Mouse (Mus musculus) hindbrain, embryonic 14.5 days (tissue): ENCODE data around the gene Slc7a12. TPM values are rescaled to one million over a fixed set of nuclear protein-coding genes. Genes with fewer than 3 reads are reported as not detected.

Experiments
- ATAC-seq: fragments of 200-750 bp; cut with Nextera tagmentation; 2 replicates; pipeline ENCODE4 v1.8.0; 2017; ENCODE audit warnings: moderate number of reproducible peaks, mild to moderate bottlenecking, moderate TSS enrichment, moderate library complexity; ENCODE audit not compliant: low FRiP score
- DNase-seq: peaks from one replicate; pipeline ENCODE4 v3.0.0-alpha.2; 2015; ENCODE audit warnings: low spot score
- H3K27ac ChIP-seq: fragments of 300-500 bp; sonication (generic); 2 replicates; pipeline ENCODE4 v1.5.1; 2014; ENCODE audit warnings: mild to moderate bottlenecking, moderate library complexity
- H3K27me3 ChIP-seq: fragments of 300-500 bp; sonication (generic); 2 replicates; pipeline ENCODE4 v1.6.1; 2014; ENCODE audit warnings: mild to moderate bottlenecking, low read length, mixed read lengths; ENCODE audit not compliant: control insufficient read depth, insufficient read depth
- H3K36me3 ChIP-seq: fragments of 300-500 bp; sonication (generic); replicated peaks from 2 replicates; pipeline ENCODE4 v1.6.1; 2014; ENCODE audit not compliant: control insufficient read depth, insufficient read depth
- H3K4me1 ChIP-seq: fragments of 300-500 bp; sonication (generic); replicated peaks from 2 replicates; pipeline ENCODE4 v1.6.1; 2014; ENCODE audit warnings: antibody characterized with exemption, low read length, mixed read lengths; ENCODE audit not compliant: control insufficient read depth, insufficient read depth
- H3K4me2 ChIP-seq: fragments of 300-500 bp; sonication (generic); replicated peaks from 2 replicates; pipeline ENCODE4 v1.6.1; 2014; ENCODE audit warnings: mild to moderate bottlenecking, moderate library complexity
- H3K4me3 ChIP-seq: fragments of 300-500 bp; sonication (generic); replicated peaks from 2 replicates; pipeline ENCODE4 v1.5.1; 2014; ENCODE audit warnings: mild to moderate bottlenecking, low read length
- H3K9ac ChIP-seq: fragments of 300-500 bp; sonication (generic); 2 replicates; pipeline ENCODE4 v1.6.1; 2014
- H3K9me3 ChIP-seq: fragments of 300-500 bp; sonication (generic); 2 replicates; pipeline ENCODE4 v1.6.1; 2016; ENCODE audit warnings: low read length; ENCODE audit not compliant: control insufficient read depth
- WGBS: fragments of 180-500 bp; shearing (Covaris S2); extraction: QIAGEN DNeasy Blood & Tissue Kit; methylation state at CpG from one replicate; pipeline ENCODE4 v1.1.7; 2014; 5-methylcytosine and 5-hydroxymethylcytosine counted together
- polyA plus RNA-seq: library from polyadenylated mRNA; unstranded; fragments of >200 nt; fragmentation: Nextera tagmentation; extraction: Ambion mirVana; gene quantifications from 2 replicates; pipeline ENCODE4 v1.2.1, GENCODE M21; 2014

Slc7a12 gene
- polyA plus RNA-seq, result not detected in 2 replicates

DNA sequence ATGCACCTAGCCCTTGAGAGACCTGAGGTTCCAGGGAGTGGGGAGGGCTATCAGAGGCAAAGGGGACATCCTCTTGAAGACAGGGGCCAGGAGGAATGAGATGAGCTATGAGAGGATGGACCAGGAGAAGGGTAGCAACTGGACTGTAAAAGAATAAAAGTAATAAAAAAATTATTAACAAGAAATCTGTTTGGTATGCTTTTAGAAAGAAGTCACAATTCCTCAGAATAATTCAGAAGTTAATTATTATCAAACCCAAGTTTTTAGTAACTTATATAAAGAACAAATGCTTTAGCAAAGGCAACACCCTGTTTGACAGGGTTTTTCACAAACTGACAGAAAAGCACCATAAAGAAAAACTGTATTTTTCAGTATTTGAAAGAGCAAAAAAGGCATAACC is at the start of gene Slc7a12:
Slc7a12 (plus strand) TSS at position 301 of the 400 bp plus-strand sequence.
- no peak within 1 kb of the TSS for H3K4me2 ChIP-seq
- no peak within 1 kb of the TSS for H3K9ac ChIP-seq
- no peaks in the 10 kb centered on the region for H3K9me3 ChIP-seq
- no peak for ATAC-seq
- no peak within 1 kb of the TSS for H3K27ac ChIP-seq
- H3K27me3 ChIP-seq, result no peaks in the 10 kb centered on the region
- no peaks in the 10 kb centered on the region for H3K4me1 ChIP-seq
- H3K4me3 ChIP-seq, result no peak within 1 kb of the TSS
- DNase-seq, result no peak
- no peaks in the 10 kb centered on the region for H3K36me3 ChIP-seq

DNA sequence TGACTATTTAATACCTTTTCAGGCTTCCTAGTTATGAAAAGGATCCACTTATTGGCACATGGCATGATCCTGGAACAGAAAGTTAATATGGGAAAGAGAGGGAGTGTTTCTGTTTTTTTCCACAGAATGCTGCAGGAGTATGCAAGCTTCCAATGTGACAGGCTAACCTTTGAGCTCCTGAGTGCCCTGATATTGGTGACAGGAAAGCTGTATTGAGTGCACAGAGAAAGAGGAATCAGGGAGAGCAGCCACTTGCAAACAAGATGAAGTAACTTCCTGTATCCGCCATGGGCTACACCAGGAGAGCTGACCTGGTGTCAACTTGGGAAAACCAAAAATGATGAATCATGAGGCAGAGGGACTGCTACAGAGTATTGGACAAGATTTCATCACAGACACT is 48.1 kb upstream of the Slc7a12 start:
- H3K36me3 ChIP-seq, result no peaks in the 10 kb centered on the region
- ATAC-seq, result no peak
- no peaks in the 10 kb centered on the region for H3K27me3 ChIP-seq
- no peak overlapping the region for H3K4me2 ChIP-seq
- no peak overlapping the region for H3K27ac ChIP-seq
- H3K4me3 ChIP-seq, result no peak overlapping the region
- WGBS, result 87% methylated on average over 1 of the region's 1 CpGs
- no peaks in the 10 kb centered on the region for H3K4me1 ChIP-seq
- no peak for DNase-seq
- H3K9me3 ChIP-seq, result 0 out of 2 replicates have a peak, but pooled peaks cover 10% of the 10 kb centered on the region
- no peak overlapping the region for H3K9ac ChIP-seq

DNA sequence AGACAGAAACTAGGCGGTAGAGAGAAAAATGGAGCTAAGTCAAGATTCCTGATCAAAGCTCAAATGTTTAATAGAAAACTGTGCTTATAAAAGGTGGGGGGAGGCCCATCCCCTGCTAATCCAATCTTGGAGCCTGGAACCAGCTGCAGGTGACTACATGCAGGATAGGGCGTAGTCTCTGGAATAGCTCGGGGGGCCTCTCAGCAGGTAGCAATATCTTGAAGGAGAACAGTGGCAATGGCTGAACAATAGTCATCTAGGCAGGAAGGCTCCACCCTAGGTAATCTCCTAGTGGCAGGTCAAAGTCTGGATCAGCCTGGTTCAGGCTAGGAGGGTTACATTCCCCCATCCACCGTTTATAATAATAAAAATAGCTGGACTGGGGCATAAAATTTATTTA is 34.5 kb upstream of the Slc7a12 start:
- H3K4me3 ChIP-seq, result no peak overlapping the region
- no peak overlapping the region for H3K27ac ChIP-seq
- no peak overlapping the region for H3K4me2 ChIP-seq
- H3K27me3 ChIP-seq, result no peaks in the 10 kb centered on the region
- no peak for ATAC-seq
- WGBS, result 91% methylated on average over 4 of the region's 4 CpGs
- H3K9ac ChIP-seq, result no peak overlapping the region
- no peak for DNase-seq
- H3K4me1 ChIP-seq, result no peaks in the 10 kb centered on the region
- H3K36me3 ChIP-seq, result no peaks in the 10 kb centered on the region
- H3K9me3 ChIP-seq, result no peaks in the 10 kb centered on the region

DNA sequence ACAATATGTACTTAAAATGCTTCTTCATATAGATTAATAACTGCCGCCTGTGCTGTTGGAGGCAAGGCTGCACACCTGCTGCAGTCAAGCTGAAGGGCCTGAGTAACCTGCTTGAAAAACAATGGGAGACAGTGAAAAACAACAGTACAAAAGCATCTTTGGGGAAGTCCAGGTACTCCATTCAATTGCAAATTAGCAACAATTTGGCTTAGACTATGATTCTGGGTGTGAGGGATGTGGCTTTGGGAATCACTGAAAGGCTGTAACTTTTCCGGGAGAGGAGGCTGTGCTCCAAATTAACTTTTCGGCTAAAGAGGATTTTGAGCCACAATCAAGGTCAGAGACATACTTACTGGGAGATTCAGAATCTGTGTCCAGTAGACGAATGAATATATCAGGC is 33.8 kb upstream of the Slc7a12 start:
- no peak overlapping the region for H3K9ac ChIP-seq

More for the DNA sequence above, 33.8 kb upstream of the Slc7a12 start:
- 94% methylated on average over 4 of the region's 4 CpGs for WGBS
- Histone ChIP-seq H3K9me3 (no peaks in the 10 kb centered on the region), H3K27ac (no peak overlapping the region), H3K4me3 (no peak overlapping the region), H3K4me1 (no peaks in the 10 kb centered on the region), H3K4me2 (no peak overlapping the region), H3K27me3 (no peaks in the 10 kb centered on the region), H3K36me3 (no peaks in the 10 kb centered on the region)
- DNase-seq (no peak), ATAC-seq (no peak)

Other genes with a start within 250 kb of the Slc7a12 start
- 311 and 373 TPM in 2 replicates for gene 1810022K09Rik, start 130.6 kb downstream of the Slc7a12 start, polyA plus RNA-seq
- 1.1 and 1.2 TPM in 2 replicates for gene Car13, start 161.0 kb downstream of the Slc7a12 start, polyA plus RNA-seq